Mouse (Mus musculus) heart, postnatal 0 days (tissue): Measurements from ENCODE around the gene Pard3. TPM values are rescaled to one million over a fixed set of nuclear protein-coding genes. Genes with fewer than 3 reads are reported as not detected.

ENCODE experiments used
- ATAC-seq: fragments of 200-750 bp; cut with Nextera tagmentation; 2 replicates; pipeline ENCODE4 v1.8.0; 2017; ENCODE audit warnings: low read depth, moderate number of reproducible peaks, moderate library complexity; ENCODE audit not compliant: insufficient read depth
- DNase-seq: peaks from one replicate; pipeline ENCODE4 v3.0.0-alpha.2; 2016; ENCODE audit warnings: low spot score
- H3K27ac ChIP-seq: fragments of 300-500 bp; sonication (generic); 2 replicates; pipeline ENCODE4 v1.5.1; 2014; ENCODE audit warnings: low read depth, mild to moderate bottlenecking
- H3K27me3 ChIP-seq: fragments of 300-500 bp; sonication (generic); 2 replicates; pipeline ENCODE4 v1.6.1; 2014; ENCODE audit warnings: low read length, mixed read lengths; ENCODE audit not compliant: control insufficient read depth, insufficient read depth
- H3K36me3 ChIP-seq: fragments of 300-500 bp; sonication (generic); replicated peaks from 2 replicates; pipeline ENCODE4 v1.6.1; 2014; ENCODE audit warnings: low read length, mixed read lengths; ENCODE audit not compliant: control insufficient read depth, insufficient read depth
- H3K4me1 ChIP-seq: fragments of 300-500 bp; sonication (generic); 2 replicates; pipeline ENCODE4 v1.6.1; 2014; ENCODE audit warnings: antibody characterized with exemption; ENCODE audit not compliant: control insufficient read depth, insufficient read depth
- H3K4me2 ChIP-seq: fragments of 300-500 bp; sonication (generic); 2 replicates; pipeline ENCODE4 v1.6.1; 2014; ENCODE audit warnings: low read depth, mild to moderate bottlenecking, low read length, moderate library complexity
- H3K4me3 ChIP-seq: fragments of 300-500 bp; sonication (generic); 2 replicates; pipeline ENCODE4 v1.5.1; 2014; ENCODE audit warnings: low read depth, low read length
- H3K9ac ChIP-seq: fragments of 300-500 bp; sonication (generic); replicated peaks from 2 replicates; pipeline ENCODE4 v1.6.1; 2014; ENCODE audit warnings: low read depth, low read length, mixed read lengths
- H3K9me3 ChIP-seq: fragments of 300-500 bp; sonication (generic); replicated peaks from 2 replicates; pipeline ENCODE4 v1.6.1; 2016; ENCODE audit warnings: low read length; ENCODE audit not compliant: control insufficient read depth
- CTCF ChIP-seq: IDR thresholded peaks from 2 replicates; pipeline ENCODE4 v1.5.1; 2016; ENCODE audit warnings: antibody characterized with exemption, control low read depth, low read depth
- EP300 ChIP-seq: IDR thresholded peaks from 2 replicates; pipeline ENCODE4 v1.6.1; 2016; ENCODE audit warnings: antibody characterized with exemption, low read depth
- WGBS: fragments of 180-500 bp; shearing (Covaris S2); extraction: QIAGEN DNeasy Blood & Tissue Kit; methylation state at CpG from one replicate; pipeline ENCODE4 v1.1.7; 2014; 5-methylcytosine and 5-hydroxymethylcytosine counted together
- polyA plus RNA-seq: library from polyadenylated mRNA; unstranded; fragments of >200 nt; fragmentation: Nextera tagmentation; extraction: Ambion mirVana; gene quantifications from 2 replicates; pipeline ENCODE4 v1.2.1, GENCODE M21; 2015
- total RNA-seq: library from RNA; depleted of rRNA; stranded (reverse); fragments of >200 nt; gene quantifications from 2 replicates; pipeline ENCODE4 v1.2.3, GENCODE M21; 2014; ENCODE audit warnings: low replicate concordance

Pard3 gene
- total and polyA plus RNA-seq, 2 experiments from 2014 or later = 9.2 to 13.8 TPM

GRCm38 (mm10) chr8:127139154-127139553, 75.5 kb downstream of the Pard3 start:
- Histone ChIP-seq H3K36me3 (no peaks in the 10 kb centered on the region), H3K4me1 (peaks cover 15% of the 10 kb centered on the region), H3K4me3 (no peak overlapping the region), H3K27me3 (no peaks in the 10 kb centered on the region), H3K4me2 (no peak overlapping the region), H3K9ac (no peak overlapping the region), H3K9me3 (no peaks in the 10 kb centered on the region), H3K27ac (no peak overlapping the region)
- TF ChIP-seq EP300 (no peak), CTCF (peak; percentile 97)
- DNase-seq = peak; percentile 81
- ATAC-seq = peak; percentile 70; the same call in 1 of the 2 replicates
- 6% methylated on average over 1 of the region's 1 CpGs for WGBS

DNA sequence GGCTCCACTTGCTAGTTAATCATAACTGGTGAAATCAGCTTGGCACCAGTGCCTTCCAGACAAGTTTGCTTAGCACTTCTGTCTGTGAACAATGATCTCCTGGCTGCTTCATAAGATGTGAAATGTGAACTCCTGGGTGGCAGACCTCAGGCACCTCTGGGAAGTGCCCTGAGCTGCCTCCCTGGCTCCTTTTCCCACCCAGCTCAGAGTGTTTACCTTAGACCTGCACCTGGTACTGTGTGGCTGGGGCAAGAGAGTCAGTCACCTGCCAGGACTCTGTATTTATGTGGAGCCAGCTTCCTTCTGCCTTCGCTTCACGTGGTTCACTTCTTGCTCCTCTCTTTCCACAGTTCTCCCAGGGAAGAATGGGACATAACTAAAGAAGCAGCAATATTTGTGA, 77.3 kb downstream of the Pard3 start:
- DNase-seq (no peak), ATAC-seq (no peak)
- Histone ChIP-seq H3K4me2 (no peak overlapping the region), H3K9ac (no peak overlapping the region), H3K4me3 (no peak overlapping the region), H3K9me3 (no peaks in the 10 kb centered on the region), H3K27ac (no peak overlapping the region), H3K36me3 (no peaks in the 10 kb centered on the region), H3K4me1 (peaks cover 27% of the 10 kb centered on the region), H3K27me3 (no peaks in the 10 kb centered on the region)
- no peak for TF ChIP-seq EP300
- no peak for TF ChIP-seq CTCF
- 90% methylated on average over 2 of the region's 2 CpGs for WGBS

DNA sequence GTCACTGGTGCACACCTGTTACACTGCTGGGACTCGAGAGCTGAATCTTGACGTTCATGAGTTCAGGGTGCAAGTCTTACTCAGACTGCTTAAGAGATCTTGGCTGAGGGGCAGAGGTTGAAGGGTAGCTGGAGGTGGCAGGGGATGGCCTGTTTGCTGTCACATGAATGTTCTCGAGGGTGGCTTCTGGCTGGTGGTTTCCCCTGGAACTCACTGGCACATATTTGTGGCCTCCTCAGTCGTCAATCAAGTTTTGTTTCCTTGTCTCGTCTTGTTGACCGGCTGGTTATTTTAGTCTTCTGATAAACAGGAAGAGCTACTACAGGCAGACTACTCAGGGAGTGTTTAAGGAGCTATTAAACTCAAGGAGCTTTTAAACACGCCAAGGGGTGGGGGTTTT, 79.9 kb downstream of the Pard3 start:
- H3K4me1 ChIP-seq = peaks cover 39% of the 10 kb centered on the region
- no peak for TF ChIP-seq EP300
- TF ChIP-seq CTCF = no peak
- no peak overlapping the region for H3K4me3 ChIP-seq
- 19% methylated on average over 7 of the region's 7 CpGs for WGBS
- no peak overlapping the region for H3K27ac ChIP-seq
- H3K4me2 ChIP-seq = no peak overlapping the region
- ATAC-seq = no peak
- H3K36me3 ChIP-seq = no peaks in the 10 kb centered on the region
- H3K27me3 ChIP-seq = no peaks in the 10 kb centered on the region
- H3K9me3 ChIP-seq = no peaks in the 10 kb centered on the region
- no peak for DNase-seq
- no peak overlapping the region for H3K9ac ChIP-seq

GRCm38 (mm10) chr8:127144562-127144961, 80.9 kb downstream of the Pard3 start:
- Histone ChIP-seq H3K36me3 (no peaks in the 10 kb centered on the region), H3K9me3 (no peaks in the 10 kb centered on the region), H3K4me1 (peaks cover 42% of the 10 kb centered on the region), H3K4me3 (no peak overlapping the region), H3K4me2 (no peak overlapping the region), H3K9ac (no peak overlapping the region), H3K27ac (no peak overlapping the region), H3K27me3 (no peaks in the 10 kb centered on the region)
- TF ChIP-seq EP300 (no peak), CTCF (no peak)
- DNase-seq = no peak
- no peak for ATAC-seq
- 28% methylated on average over 4 of the region's 4 CpGs for WGBS

- 0 out of 2 replicates have a peak, but pooled peaks have one; percentile 15 for ATAC-seq
- WGBS = 34% methylated on average over 4 of the region's 4 CpGs
- peaks cover 45% of the 10 kb centered on the region for H3K4me1 ChIP-seq
Measured at GRCm38 (mm10) chr8:127145135-127145534, 81.4 kb downstream of the Pard3 start.

DNA sequence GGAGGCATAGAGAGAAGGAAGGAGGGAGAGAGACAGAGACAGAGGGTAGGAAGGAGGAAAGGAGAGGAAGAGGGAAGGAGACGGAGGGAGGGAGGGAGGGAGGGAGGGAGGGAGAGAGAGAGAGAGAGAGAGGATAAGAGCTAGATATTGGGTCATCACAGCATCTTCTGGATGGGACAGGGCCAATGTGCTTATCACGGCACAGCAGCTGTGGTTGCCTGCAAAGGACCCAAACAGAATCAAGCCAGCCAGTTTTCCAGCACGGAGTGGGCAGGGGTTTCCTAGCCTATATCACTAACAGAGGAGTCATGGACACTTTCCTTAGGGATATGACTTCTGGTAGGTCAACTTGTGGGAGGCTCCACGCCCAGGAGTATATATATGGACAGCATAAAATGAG, 82.4 kb downstream of the Pard3 start:
- Histone ChIP-seq H3K27ac (no peak overlapping the region), H3K4me2 (no peak overlapping the region), H3K4me3 (no peak overlapping the region), H3K9me3 (no peaks in the 10 kb centered on the region), H3K9ac (no peak overlapping the region), H3K27me3 (no peaks in the 10 kb centered on the region), H3K36me3 (no peaks in the 10 kb centered on the region), H3K4me1 (peaks cover 53% of the 10 kb centered on the region)
- no peak for TF ChIP-seq CTCF
- ATAC-seq = no peak
- WGBS = 34% methylated on average over 4 of the region's 4 CpGs
- no peak for DNase-seq

More at GRCm38 (mm10) chr8:127145135-127145534, 81.4 kb downstream of the Pard3 start:
- H3K4me3 ChIP-seq = no peak overlapping the region
- H3K9me3 ChIP-seq = no peaks in the 10 kb centered on the region
- no peak for DNase-seq
- H3K9ac ChIP-seq = no peak overlapping the region
- TF ChIP-seq EP300 = no peak
- no peak for TF ChIP-seq CTCF
- no peaks in the 10 kb centered on the region for H3K27me3 ChIP-seq
- H3K36me3 ChIP-seq = no peaks in the 10 kb centered on the region
- H3K4me2 ChIP-seq = no peak overlapping the region
- H3K27ac ChIP-seq = no peak overlapping the region
